Mouse (Mus musculus) thymus, adult 2 months (tissue): Measurements from ENCODE around the gene Gadd45a. TPM values are rescaled to one million over a fixed set of nuclear protein-coding genes. Genes with fewer than 3 reads are reported as not detected.

Experiments used
- DNase-seq: peaks from one replicate; pipeline ENCODE4 v3.0.0; 2021
- H3K27ac ChIP-seq: fragments of 200-500 bp; 2 replicates; pipeline ENCODE4 v1.5.1; 2012; ENCODE audit warnings: low read length, control low read depth; ENCODE audit not compliant: control insufficient read depth, insufficient read depth
- H3K27me3 ChIP-seq: fragments of 200-500 bp; 2 replicates; pipeline ENCODE4 v1.6.1; 2012; ENCODE audit warnings: mild to moderate bottlenecking, low read length, moderate library complexity, mixed read lengths; ENCODE audit not compliant: control insufficient read depth, insufficient read depth
- H3K36me3 ChIP-seq: fragments of 200-500 bp; 2 replicates; pipeline ENCODE4 v1.6.1; 2012; ENCODE audit warnings: mild to moderate bottlenecking, low read length, moderate library complexity; ENCODE audit not compliant: control insufficient read depth, insufficient read depth
- H3K4me1 ChIP-seq: fragments of 200-500 bp; replicated peaks from 2 replicates; pipeline ENCODE4 v1.6.1; 2012; ENCODE audit warnings: low read length; ENCODE audit not compliant: control insufficient read depth, insufficient read depth
- H3K4me3 ChIP-seq: fragments of 200-500 bp; 2 replicates; pipeline ENCODE4 v1.5.1; 2012; ENCODE audit warnings: mild to moderate bottlenecking, low read length, control low read depth, moderate library complexity; ENCODE audit not compliant: control insufficient read depth, insufficient read depth
- CTCF ChIP-seq: fragments of 200-500 bp; IDR thresholded peaks from 2 replicates; pipeline ENCODE4 v1.5.1; 2012; ENCODE audit warnings: mild to moderate bottlenecking, control low read depth, low read length, moderate library complexity, borderline replicate concordance; ENCODE audit not compliant: control insufficient read depth, poor library complexity, insufficient read depth; ENCODE audit errors: extremely low read depth
- POLR2A ChIP-seq: fragments of 200-500 bp; IDR thresholded peaks from 2 replicates; pipeline ENCODE4 v1.6.1; 2012; ENCODE audit warnings: mild to moderate bottlenecking, low read length, control low read depth, moderate library complexity; ENCODE audit not compliant: control insufficient read depth, poor library complexity, insufficient read depth; ENCODE audit errors: extremely low read depth
- WGBS: fragments of 180-500 bp; shearing (Covaris S2); methylation state at CpG from one replicate; pipeline ENCODE4 v1.1.7; 2018; 5-methylcytosine and 5-hydroxymethylcytosine counted together
- polyA plus RNA-seq: library from polyadenylated mRNA; depleted of rRNA; stranded (reverse); fragments of >200 nt; gene quantifications from 2 replicates; pipeline ENCODE4 v1.2.3, GENCODE M21; 2012; rRNA removed

The Gadd45a gene
- 44.9 and 45.4 TPM in 2 replicates for polyA plus RNA-seq

DNA sequence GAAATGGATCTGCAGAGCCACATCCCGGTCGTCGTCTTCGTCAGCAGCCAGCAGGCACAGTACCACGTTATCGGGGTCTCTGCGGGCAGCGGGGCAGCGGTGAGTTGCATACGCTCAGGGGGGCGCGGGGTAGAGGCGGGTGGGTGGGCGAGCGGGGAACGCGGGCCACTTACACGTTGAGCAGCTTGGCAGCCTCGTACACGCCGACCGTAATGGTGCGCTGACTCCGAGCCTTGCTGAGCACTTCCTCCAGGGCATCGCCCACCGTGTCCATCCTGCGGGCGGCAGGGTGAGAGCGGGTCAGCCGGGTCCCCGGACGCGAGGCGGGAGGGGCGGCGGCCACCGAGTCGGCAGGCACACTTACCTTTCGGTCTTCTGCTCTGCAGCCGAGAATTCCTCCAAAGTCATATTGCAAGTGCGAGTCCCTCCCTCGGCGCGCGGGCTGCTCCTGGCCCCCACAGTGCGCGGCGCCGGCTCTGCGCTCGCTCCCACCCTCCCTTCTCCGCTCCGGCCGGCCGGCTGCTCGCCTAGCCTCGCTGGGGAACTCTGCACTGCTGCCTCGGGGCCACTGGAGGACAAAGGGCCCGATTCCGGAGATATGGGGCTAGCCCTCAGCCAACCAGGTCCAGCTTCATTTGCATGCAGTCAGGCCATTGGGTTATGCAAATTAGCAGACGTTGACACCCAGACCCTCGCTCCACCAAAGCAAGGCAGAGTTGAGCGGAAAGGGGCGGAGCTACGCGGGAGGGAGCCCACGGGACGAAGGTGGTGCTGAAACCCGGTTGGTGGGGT, at the start of gene Gadd45a:
TSS of gene Gadd45a (minus strand) at position 621 of the 792 bp plus-strand sequence.
- Histone ChIP-seq H3K4me3 (peak within 1 kb of the TSS; percentile 70), H3K4me1 (peaks cover 5% of the 10 kb centered on the region; the same call in 1 of the 2 replicates), H3K36me3 (no peaks in the 10 kb centered on the region), H3K27ac (0 out of 2 replicates have a peak within 1 kb of the TSS, but pooled peaks have one; percentile 2), H3K27me3 (no peaks in the 10 kb centered on the region)
- DNase-seq, result peak; percentile 94
- TF ChIP-seq POLR2A (peak; percentile 99), CTCF (peak; percentile 71)
- under 1% methylated on average over 69 of the region's 69 CpGs for WGBS

DNA sequence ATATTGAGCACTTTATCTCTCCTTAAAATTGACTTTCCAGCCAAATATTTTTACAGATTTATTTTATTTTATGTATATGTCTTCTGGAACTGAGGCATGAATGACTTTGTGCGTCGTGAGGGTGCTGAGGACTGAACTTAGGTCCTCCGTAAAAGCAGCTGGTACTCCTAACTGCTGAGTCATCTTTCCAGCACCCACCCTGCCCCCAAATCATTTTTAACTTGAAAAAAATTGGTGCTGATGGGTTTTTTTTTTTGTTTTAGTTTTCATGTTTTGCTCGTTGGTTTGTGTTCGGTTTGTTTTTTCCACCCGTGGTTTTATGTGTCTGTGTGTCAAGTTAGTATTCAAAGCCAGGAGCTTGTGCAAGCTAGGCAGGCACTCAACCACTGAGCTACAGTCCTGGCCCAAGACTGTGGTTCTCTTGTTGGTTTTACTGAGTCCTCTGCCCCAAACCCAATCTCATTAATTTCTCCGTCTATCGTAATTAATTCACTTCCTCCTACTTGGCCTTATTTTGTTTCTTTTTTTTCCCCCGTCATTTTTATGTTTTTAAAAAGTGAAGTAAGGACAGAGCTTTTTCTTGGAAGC, 48.7 kb upstream of the Gadd45a start:
- 50% methylated on average over 9 of the region's 9 CpGs for WGBS
- no peak overlapping the region for H3K4me3 ChIP-seq
- H3K27me3 ChIP-seq, result no peaks in the 10 kb centered on the region
- no peak overlapping the region for H3K27ac ChIP-seq
- no peaks in the 10 kb centered on the region for H3K36me3 ChIP-seq
- no peak for DNase-seq
- H3K4me1 ChIP-seq, result no peaks in the 10 kb centered on the region; the same call in 1 of the 2 replicates
- no peak for TF ChIP-seq POLR2A
- no peak for TF ChIP-seq CTCF

DNA sequence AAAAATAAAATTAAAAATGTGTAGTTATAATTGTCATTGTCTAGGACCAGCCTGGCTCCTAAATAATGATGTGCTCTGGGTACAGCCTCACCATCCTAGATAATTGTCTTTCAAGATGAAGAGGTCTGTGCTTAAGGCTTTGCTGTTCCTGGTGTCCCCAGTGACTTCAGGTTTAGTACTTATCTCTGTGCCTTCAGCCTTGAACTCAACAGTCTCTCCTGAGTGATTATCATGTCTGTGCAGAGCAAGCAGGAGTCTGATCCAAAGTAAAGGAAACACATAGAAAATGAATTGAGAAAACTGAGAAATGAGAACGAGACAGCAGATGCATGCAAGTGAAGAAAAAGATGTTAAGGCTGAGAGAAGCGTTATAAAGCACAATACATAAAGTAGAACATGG, 47.2 kb upstream of the Gadd45a start:
- Histone ChIP-seq H3K27ac (no peak overlapping the region), H3K4me1 (no peaks in the 10 kb centered on the region), H3K36me3 (no peaks in the 10 kb centered on the region), H3K4me3 (no peak overlapping the region), H3K27me3 (no peaks in the 10 kb centered on the region)
- DNase-seq, result no peak
- WGBS, result 97% methylated on average over 2 of the region's 2 CpGs
- TF ChIP-seq POLR2A (no peak), CTCF (no peak)

GRCm38 (mm10) chr6:67081141-67081540, 43.9 kb upstream of the Gadd45a start:
- Histone ChIP-seq H3K36me3 (no peaks in the 10 kb centered on the region), H3K27ac (no peak overlapping the region), H3K4me1 (no peaks in the 10 kb centered on the region), H3K27me3 (no peaks in the 10 kb centered on the region), H3K4me3 (no peak overlapping the region)
- DNase-seq, result no peak
- no peak for TF ChIP-seq CTCF
- no peak for TF ChIP-seq POLR2A
- 96% methylated on average over 4 of the region's 4 CpGs for WGBS

DNA sequence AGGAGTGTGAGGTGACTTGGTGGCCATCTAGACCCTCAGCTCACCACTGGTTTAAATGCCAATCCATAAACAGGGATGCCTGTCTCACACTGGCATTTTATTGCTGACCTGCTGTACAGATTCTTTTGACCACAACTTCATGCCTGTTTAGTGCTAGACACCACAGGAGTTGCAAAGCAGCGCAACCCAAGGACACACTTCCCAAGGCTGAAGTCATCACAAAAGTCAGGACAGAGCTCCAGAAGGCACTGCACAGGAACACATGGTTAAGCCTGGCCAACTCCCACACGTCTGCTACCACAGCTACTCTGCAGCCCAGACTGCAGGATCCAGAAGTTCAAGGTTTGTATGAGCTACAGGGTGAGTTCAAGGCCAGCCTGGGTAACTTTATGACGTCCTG, 40.8 kb upstream of the Gadd45a start:
- Histone ChIP-seq H3K27ac (no peak overlapping the region), H3K36me3 (no peaks in the 10 kb centered on the region), H3K4me3 (no peak overlapping the region), H3K4me1 (no peaks in the 10 kb centered on the region), H3K27me3 (no peaks in the 10 kb centered on the region)
- TF ChIP-seq POLR2A, result no peak
- TF ChIP-seq CTCF, result no peak
- 96% methylated on average over 3 of the region's 3 CpGs for WGBS
- no peak for DNase-seq

DNA sequence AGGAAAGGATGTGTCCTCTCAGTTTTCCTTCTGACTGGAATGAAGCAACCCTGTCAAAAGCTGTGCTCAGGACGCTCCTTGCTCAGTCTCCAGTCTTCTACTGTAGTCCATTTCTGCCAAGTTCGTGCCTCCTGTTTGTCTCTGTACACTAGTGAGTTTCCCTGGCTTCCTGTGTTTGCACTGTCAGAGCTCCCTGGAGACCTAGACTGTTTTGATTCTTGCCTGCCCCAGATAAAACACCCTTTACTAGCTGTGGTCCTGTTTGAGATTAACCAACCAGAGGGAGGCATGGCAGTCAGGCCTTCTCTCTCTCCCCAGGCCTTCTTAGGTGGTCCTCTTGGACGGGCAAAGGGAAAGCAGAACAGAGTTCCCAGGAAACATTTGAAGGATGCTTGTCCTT, 40.2 kb upstream of the Gadd45a start:
- TF ChIP-seq CTCF (no peak), POLR2A (no peak)
- no peak for DNase-seq
- Histone ChIP-seq H3K4me1 (no peaks in the 10 kb centered on the region), H3K27ac (no peak overlapping the region), H3K27me3 (no peaks in the 10 kb centered on the region), H3K4me3 (no peak overlapping the region), H3K36me3 (no peaks in the 10 kb centered on the region)
- WGBS, result 84% methylated on average over 3 of the region's 3 CpGs

DNA sequence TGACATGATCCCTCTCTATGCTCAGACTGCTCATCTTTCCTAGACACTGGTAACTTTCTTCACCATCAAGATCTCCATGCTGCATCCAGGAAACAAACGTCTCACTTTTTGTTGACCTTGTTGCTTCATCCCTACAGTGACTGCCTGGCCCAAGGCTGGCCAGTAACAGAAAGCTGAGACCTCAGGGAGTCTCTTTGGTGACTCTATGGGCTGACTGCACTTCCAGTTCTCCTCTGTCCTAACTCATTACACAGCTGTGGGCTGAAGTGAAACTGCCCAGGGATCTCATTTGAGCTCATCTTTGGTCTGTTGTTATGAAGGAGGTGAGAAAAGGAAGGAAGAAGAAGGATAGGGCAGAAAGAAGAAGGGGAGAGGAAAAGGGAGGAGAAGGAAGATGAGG, 39.1 kb upstream of the Gadd45a start:
- Histone ChIP-seq H3K4me1 (no peaks in the 10 kb centered on the region), H3K36me3 (no peaks in the 10 kb centered on the region), H3K4me3 (no peak overlapping the region), H3K27me3 (no peaks in the 10 kb centered on the region), H3K27ac (no peak overlapping the region)
- no peak for DNase-seq
- no peak for TF ChIP-seq POLR2A
- TF ChIP-seq CTCF, result no peak
- 88% methylated on average over 1 of the region's 1 CpGs for WGBS
